Mouse (Mus musculus) erythroblast, adult 5-6 weeks (primary cell): Measurements from ENCODE around the gene Gtsf1. TPM values are rescaled to one million over a fixed set of nuclear protein-coding genes. Genes with fewer than 3 reads are reported as not detected.

Experiments
- ATAC-seq: replicated peaks from 2 replicates; pipeline ENCODE4 v1.8.0; 2016; ENCODE audit warnings: moderate number of reproducible peaks, mild to moderate bottlenecking, moderate TSS enrichment, inconsistent platforms; ENCODE audit not compliant: poor library complexity, low FRiP score, severe bottlenecking
- total RNA-seq, 2 experiments: library from RNA; stranded (forward) in 1 of 2; stranded (reverse) in 1 of 2; fragments of 150-400 nt in 1 of 2; fragments of 200-764, 138-1000 nt in 1 of 2; gene quantifications; 2 replicates each; pipeline versions ENCODE4 v1.2.3 to v1.2.4; 2015 to 2017; ENCODE audit warnings: low replicate concordance in 2 of 2

Gtsf1 gene
- total RNA-seq, 2 experiments from 2014 or later: 10.4 TPM; not detected in 1

- no peak for ATAC-seq
These were observed 51.5 kb downstream of the Gtsf1 start for GRCm38 (mm10) chr15:103378665-103379356.

GRCm38 (mm10) chr15:103377752-103378664 is 52.3 kb downstream of the Gtsf1 start:
- ATAC-seq: no peak

GRCm38 (mm10) chr15:103376837-103377269 is 53.4 kb downstream of the Gtsf1 start:
- no peak for ATAC-seq

- no peak for ATAC-seq
These were observed 55.0 kb downstream of the Gtsf1 start for GRCm38 (mm10) chr15:103375112-103375800.

GRCm38 (mm10) chr15:103372461-103372860 is 57.8 kb downstream of the Gtsf1 start:
- no peak for ATAC-seq

- ATAC-seq: no peak
These were observed 58.5 kb downstream of the Gtsf1 start for GRCm38 (mm10) chr15:103371741-103372140.

GRCm38 (mm10) chr15:103371208-103371607 is 59.1 kb downstream of the Gtsf1 start:
- no peak for ATAC-seq

GRCm38 (mm10) chr15:103370462-103370861 is 59.8 kb downstream of the Gtsf1 start:
- no peak for ATAC-seq

- ATAC-seq: no peak
These were observed 61.1 kb downstream of the Gtsf1 start for GRCm38 (mm10) chr15:103369123-103369522.

- no peak for ATAC-seq
These were observed 61.9 kb downstream of the Gtsf1 start for GRCm38 (mm10) chr15:103368179-103368940.

- ATAC-seq: no peak
These were observed 63.7 kb downstream of the Gtsf1 start, which contains the start of gene Itga5 for GRCm38 (mm10) chr15:103366376-103367149. Gene Itga5, minus strand, starts transcription at chr15:103366763.

GRCm38 (mm10) chr15:103365471-103366375 is 64.5 kb downstream of the Gtsf1 start:
- ATAC-seq: no peak

GRCm38 (mm10) chr15:103364761-103365160 is 65.5 kb downstream of the Gtsf1 start:
- no peak for ATAC-seq

- no peak for ATAC-seq
These were observed 66.5 kb downstream of the Gtsf1 start for GRCm38 (mm10) chr15:103363809-103364208.

- ATAC-seq: no peak
These were observed 67.3 kb downstream of the Gtsf1 start for GRCm38 (mm10) chr15:103362950-103363349.

- no peak for ATAC-seq
These were observed 67.9 kb downstream of the Gtsf1 start for GRCm38 (mm10) chr15:103362333-103362732.

GRCm38 (mm10) chr15:103361269-103361668 is 69.0 kb downstream of the Gtsf1 start:
- ATAC-seq: no peak
